Mouse (Mus musculus) liver, postnatal 0 days (tissue): ENCODE data around the gene Arl6ip4. TPM values are rescaled to one million over a fixed set of nuclear protein-coding genes. Genes with fewer than 3 reads are reported as not detected.

Experiments
- ATAC-seq: fragments of 200-750 bp; cut with Nextera tagmentation; 2 replicates; pipeline ENCODE4 v1.8.0; 2017; ENCODE audit warnings: mild to moderate bottlenecking, moderate library complexity
- DNase-seq: peaks from one replicate; pipeline ENCODE4 v3.0.0-alpha.2; 2016
- H3K27ac ChIP-seq: fragments of 300-500 bp; sonication (generic); 2 replicates; pipeline ENCODE4 v1.5.1; 2014; ENCODE audit warnings: antibody characterized with exemption, moderate library complexity, mild to moderate bottlenecking, low read depth
- H3K27me3 ChIP-seq: fragments of 300-500 bp; sonication (generic); 2 replicates; pipeline ENCODE4 v1.6.1; 2014; ENCODE audit warnings: low read length, control low read depth, mixed read lengths; ENCODE audit not compliant: insufficient read depth
- H3K36me3 ChIP-seq: fragments of 300-500 bp; sonication (generic); replicated peaks from 2 replicates; pipeline ENCODE4 v1.6.1; 2014; ENCODE audit warnings: mild to moderate bottlenecking, control low read depth, low read length, moderate library complexity, mixed read lengths; ENCODE audit not compliant: insufficient read depth
- H3K4me1 ChIP-seq: fragments of 300-500 bp; sonication (generic); 2 replicates; pipeline ENCODE4 v1.6.1; 2014; ENCODE audit warnings: antibody characterized with exemption, mild to moderate bottlenecking, control low read depth; ENCODE audit not compliant: insufficient read depth
- H3K4me2 ChIP-seq: fragments of 300-500 bp; sonication (generic); 2 replicates; pipeline ENCODE4 v1.6.1; 2014; ENCODE audit warnings: low read depth, mild to moderate bottlenecking, low read length, moderate library complexity, mixed read lengths
- H3K4me3 ChIP-seq: fragments of 300-500 bp; sonication (generic); 2 replicates; pipeline ENCODE4 v1.5.1; 2014; ENCODE audit warnings: low read depth, low read length
- H3K9ac ChIP-seq: fragments of 300-500 bp; sonication (generic); replicated peaks from 2 replicates; pipeline ENCODE4 v1.6.1; 2014; ENCODE audit warnings: mild to moderate bottlenecking, moderate library complexity
- H3K9me3 ChIP-seq: fragments of 300-500 bp; sonication (generic); 2 replicates; pipeline ENCODE4 v1.6.1; 2016; ENCODE audit warnings: mild to moderate bottlenecking, control low read depth, low read length, mixed read lengths
- CTCF ChIP-seq: sonication (generic); IDR thresholded peaks from 2 replicates; pipeline ENCODE4 v1.5.1; 2016; ENCODE audit warnings: antibody characterized with exemption, low read depth
- EP300 ChIP-seq: IDR thresholded peaks from 2 replicates; pipeline ENCODE4 v1.6.1; 2016; ENCODE audit warnings: antibody characterized with exemption, low read depth, mild to moderate bottlenecking
- WGBS: fragments of 180-500 bp; shearing (Covaris S2); extraction: QIAGEN DNeasy Blood & Tissue Kit; methylation state at CpG from one replicate; pipeline ENCODE4 v1.1.7; 2014; ENCODE audit not compliant: insufficient replicate concordance; 5-methylcytosine and 5-hydroxymethylcytosine counted together
- polyA plus RNA-seq: library from polyadenylated mRNA; unstranded; fragments of >200 nt; fragmentation: Nextera tagmentation; extraction: Ambion mirVana; gene quantifications from 2 replicates; pipeline ENCODE4 v1.2.1, GENCODE M21; 2015

The Arl6ip4 gene
- polyA plus RNA-seq, 1 experiment from 2014 or later: 53.9 TPM

- WGBS: 77% methylated on average over 11 of the region's 11 CpGs
- Histone ChIP-seq H3K9me3 (no peaks in the 10 kb centered on the region), H3K4me3 (no peak overlapping the region), H3K4me1 (peaks cover 34% of the 10 kb centered on the region), H3K27ac (no peak overlapping the region), H3K36me3 (peaks cover 3% of the 10 kb centered on the region), H3K4me2 (peak overlapping the region; percentile 99; the same call in 1 of the 2 replicates), H3K9ac (no peak overlapping the region), H3K27me3 (no peaks in the 10 kb centered on the region)
- no peak for TF ChIP-seq CTCF
- no peak for TF ChIP-seq EP300
- ATAC-seq (no peak), DNase-seq (peak; percentile 30)
These were observed 22.6 kb upstream of the Arl6ip4 start for GRCm38 (mm10) chr5:124093120-124093794.

- no peak for TF ChIP-seq CTCF
- no peak for TF ChIP-seq EP300
- peak overlapping the region; percentile 99 for H3K4me2 ChIP-seq
- ATAC-seq (no peak), DNase-seq (no peak)
- no peaks in the 10 kb centered on the region for H3K9me3 ChIP-seq
- H3K36me3 ChIP-seq: peaks cover 3% of the 10 kb centered on the region
- H3K27ac ChIP-seq: no peak overlapping the region
- peak overlapping the region; percentile 71 for H3K4me3 ChIP-seq
- 87% methylated on average over 12 of the region's 12 CpGs for WGBS
- H3K9ac ChIP-seq: peak overlapping the region; percentile 11; the same call in 1 of the 2 replicates
- no peaks in the 10 kb centered on the region for H3K27me3 ChIP-seq
- H3K4me1 ChIP-seq: peaks cover 34% of the 10 kb centered on the region
These were observed 21.9 kb upstream of the Arl6ip4 start for GRCm38 (mm10) chr5:124093852-124094604.

- 13% methylated on average over 19 of the region's 19 CpGs for WGBS
- peak; percentile 70 for ATAC-seq
- TF ChIP-seq CTCF: no peak
- TF ChIP-seq EP300: no peak
- H3K4me1 ChIP-seq: peaks cover 34% of the 10 kb centered on the region
- H3K9ac ChIP-seq: peak overlapping the region; percentile 85
- H3K27ac ChIP-seq: peak overlapping the region; percentile 84
- H3K27me3 ChIP-seq: no peaks in the 10 kb centered on the region
- DNase-seq: peak; percentile 72
- no peaks in the 10 kb centered on the region for H3K36me3 ChIP-seq
- H3K4me2 ChIP-seq: peak overlapping the region; percentile 99
- no peaks in the 10 kb centered on the region for H3K9me3 ChIP-seq
- H3K4me3 ChIP-seq: peak overlapping the region; percentile 71
These were observed 20.8 kb upstream of the Arl6ip4 start for GRCm38 (mm10) chr5:124095077-124095581.

- WGBS: 1% methylated on average over 42 of the region's 42 CpGs
- no peaks in the 10 kb centered on the region for H3K9me3 ChIP-seq
- peak; percentile 85 for ATAC-seq
- H3K4me1 ChIP-seq: peaks cover 34% of the 10 kb centered on the region
- peak within 1 kb of the TSS; percentile 84 for H3K27ac ChIP-seq
- DNase-seq: peak; percentile 100
- no peak for TF ChIP-seq EP300
- no peak for TF ChIP-seq CTCF
- H3K36me3 ChIP-seq: no peaks in the 10 kb centered on the region
- H3K27me3 ChIP-seq: no peaks in the 10 kb centered on the region
- peak within 1 kb of the TSS; percentile 71 for H3K4me3 ChIP-seq
- peak within 1 kb of the TSS; percentile 85 for H3K9ac ChIP-seq
- peak within 1 kb of the TSS; percentile 99 for H3K4me2 ChIP-seq
These were observed 20.2 kb upstream of the Arl6ip4 start, which contains the start of gene Abcb9 for GRCm38 (mm10) chr5:124095596-124096232. Gene Abcb9, minus strand, starts transcription at chr5:124095798.

- no peak for DNase-seq
- no peak for ATAC-seq
- no peak overlapping the region for H3K9ac ChIP-seq
- H3K4me2 ChIP-seq: no peak overlapping the region
- H3K9me3 ChIP-seq: no peaks in the 10 kb centered on the region
- no peak overlapping the region for H3K27ac ChIP-seq
- no peaks in the 10 kb centered on the region for H3K36me3 ChIP-seq
- no peak for TF ChIP-seq EP300
- no peak for TF ChIP-seq CTCF
- H3K27me3 ChIP-seq: no peaks in the 10 kb centered on the region
- no peak overlapping the region for H3K4me3 ChIP-seq
- WGBS: 75% methylated on average over 2 of the region's 2 CpGs
- peaks cover 8% of the 10 kb centered on the region for H3K4me1 ChIP-seq
These were observed 17.0 kb upstream of the Arl6ip4 start for GRCm38 (mm10) chr5:124098923-124099322.
